In the genomic region with DNA sequence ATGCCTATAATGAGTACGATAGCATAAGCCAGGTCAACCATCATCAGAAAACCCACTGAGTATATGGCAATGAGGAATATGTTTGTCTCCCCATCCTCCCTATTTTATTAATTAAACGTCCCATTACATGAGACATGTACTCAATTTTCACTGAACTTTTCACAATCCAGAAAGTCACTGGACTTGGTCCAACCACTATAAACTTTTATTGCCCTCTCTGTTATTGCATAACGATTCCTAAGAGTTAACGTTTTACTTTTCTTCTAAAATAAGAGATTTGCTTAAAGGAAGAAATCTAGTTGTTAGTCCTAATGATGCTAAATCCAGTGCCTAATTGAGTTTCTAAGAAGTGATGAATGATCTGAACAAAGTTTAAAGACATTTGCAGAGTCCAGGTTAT, we compare ENCODE assay signal across 14 mouse cellular contexts.
"Had no signal": no experiment of that assay in that cellular context is flagged by ENCODE, and none has a peak within 500 bp of the region (broad histone marks: within the 10 kb centered on the region; RNA-seq: fewer than 3 reads in every experiment).

No protein-coding gene starts in this region.

- DNase-seq: liver; lung, adult 2 months; lung, postnatal 14 days; right cerebral cortex, postnatal 14 days; thymus, adult 2 months; thymus, postnatal 25 days had no signal

- H3K4me1 ChIP-seq: midbrain, embryonic 15.5 days; neural tube, embryonic 13.5 days; stomach, embryonic 15.5 days had no signal

- ATAC-seq: hindbrain, embryonic 16.5 days; inflammation-experienced regulatory T-cells, adult 6 months; midbrain, embryonic 15.5 days had no signal

- H3K4me2 ChIP-seq: kidney, embryonic 15.5 days; midbrain, embryonic 15.5 days; neural tube, embryonic 13.5 days; stomach, embryonic 15.5 days had no signal

- H3K4me3 ChIP-seq: kidney, embryonic 15.5 days; left cerebral cortex, adult 2 months; midbrain, embryonic 15.5 days; neural tube, embryonic 13.5 days; stomach, embryonic 15.5 days had no signal

- H3K9ac ChIP-seq: kidney, embryonic 15.5 days; liver, embryonic 14.5 days; midbrain, embryonic 15.5 days; neural tube, embryonic 13.5 days; stomach, embryonic 15.5 days had no signal

- H3K27ac ChIP-seq: kidney, embryonic 15.5 days; left cerebral cortex, adult 2 months; liver, embryonic 14.5 days; midbrain, embryonic 15.5 days; neural tube, embryonic 13.5 days; stomach, embryonic 15.5 days had no signal

- H3K27me3 ChIP-seq: kidney, embryonic 15.5 days; midbrain, embryonic 15.5 days; neural tube, embryonic 13.5 days; stomach, embryonic 15.5 days had no signal

- H3K9me3 ChIP-seq: kidney, embryonic 15.5 days; midbrain, embryonic 15.5 days; neural tube, embryonic 13.5 days; stomach, embryonic 15.5 days had no signal

- H3K36me3 ChIP-seq: kidney, embryonic 15.5 days; midbrain, embryonic 15.5 days; neural tube, embryonic 13.5 days; stomach, embryonic 15.5 days had no signal
